Mouse (Mus musculus) splenic B cell, adult 2 months (primary cell): ENCODE results near the gene Zbtb38.
A peak's percentile ranks its signal among the peaks of the same experiment; 100 is the strongest.

ENCODE experiments used
- DNase-seq: peaks from one replicate; pipeline ENCODE4 v3.0.0-alpha.2; 2011; ENCODE audit warnings: low read depth, low spot score
- H3K27me3 ChIP-seq: 2 replicates; pipeline ENCODE4 v1.6.1; 2012; ENCODE audit warnings: mild to moderate bottlenecking, low read length, moderate library complexity, mixed read lengths; ENCODE audit not compliant: control insufficient read depth, poor library complexity, insufficient read depth, severe bottlenecking
- H3K36me3 ChIP-seq: 2 replicates; pipeline ENCODE4 v1.6.1; 2012; ENCODE audit warnings: mild to moderate bottlenecking, low read length, moderate library complexity, mixed read lengths; ENCODE audit not compliant: control insufficient read depth, poor library complexity, insufficient read depth, severe bottlenecking

The Zbtb38 gene

GRCm38 (mm10) chr9:96718402-96718798, 34.2 kb downstream of the Zbtb38 start:
- Histone ChIP-seq H3K36me3 (no peaks in the 10 kb centered on the region; the same call in 1 of the 2 replicates), H3K27me3 (no peaks in the 10 kb centered on the region)
- peak; percentile 34 for DNase-seq

GRCm38 (mm10) chr9:96717698-96718401, 34.8 kb downstream of the Zbtb38 start:
- Histone ChIP-seq H3K27me3 (no peaks in the 10 kb centered on the region), H3K36me3 (no peaks in the 10 kb centered on the region; the same call in 1 of the 2 replicates)
- no peak for DNase-seq

DNA sequence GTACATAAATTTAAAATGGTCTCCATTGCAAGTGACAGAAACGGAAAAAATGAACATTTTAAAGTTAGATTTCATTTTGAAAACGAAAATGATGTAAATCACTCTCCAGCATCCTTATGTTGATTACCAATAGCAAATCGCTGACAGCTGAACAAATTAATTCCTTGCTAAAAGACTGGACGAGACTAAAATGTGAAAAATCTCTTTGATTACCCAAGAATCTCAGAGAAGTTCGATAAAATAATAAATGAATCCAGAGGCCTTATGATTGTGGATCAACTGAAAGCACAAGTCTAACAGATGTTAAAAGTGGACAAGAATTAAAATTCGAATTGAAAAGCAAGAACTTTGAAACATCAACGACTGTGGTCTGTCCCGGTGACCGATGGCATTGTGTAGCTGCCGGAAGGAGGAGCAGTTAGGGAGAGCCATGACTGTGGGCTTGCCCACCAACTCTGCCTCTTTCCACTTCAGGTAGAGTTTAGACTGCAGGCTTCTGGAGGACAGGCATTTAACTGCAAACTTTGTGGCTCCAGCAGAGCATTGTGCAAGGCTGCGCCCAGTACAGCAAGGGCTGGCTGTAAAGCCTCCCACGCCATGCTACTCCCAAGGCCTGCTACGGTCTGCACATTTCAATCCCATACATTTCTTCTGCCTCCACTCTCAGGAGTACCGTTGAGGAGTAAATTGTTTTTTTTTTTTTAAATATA, 35.7 kb downstream of the Zbtb38 start:
- Histone ChIP-seq H3K36me3 (no peaks in the 10 kb centered on the region; the same call in 1 of the 2 replicates), H3K27me3 (no peaks in the 10 kb centered on the region)
- DNase-seq = no peak

- Histone ChIP-seq H3K27me3 (no peaks in the 10 kb centered on the region), H3K36me3 (no peaks in the 10 kb centered on the region; the same call in 1 of the 2 replicates)
- peak; percentile 41 for DNase-seq
Measured at GRCm38 (mm10) chr9:96716136-96716535, 36.5 kb downstream of the Zbtb38 start.

DNA sequence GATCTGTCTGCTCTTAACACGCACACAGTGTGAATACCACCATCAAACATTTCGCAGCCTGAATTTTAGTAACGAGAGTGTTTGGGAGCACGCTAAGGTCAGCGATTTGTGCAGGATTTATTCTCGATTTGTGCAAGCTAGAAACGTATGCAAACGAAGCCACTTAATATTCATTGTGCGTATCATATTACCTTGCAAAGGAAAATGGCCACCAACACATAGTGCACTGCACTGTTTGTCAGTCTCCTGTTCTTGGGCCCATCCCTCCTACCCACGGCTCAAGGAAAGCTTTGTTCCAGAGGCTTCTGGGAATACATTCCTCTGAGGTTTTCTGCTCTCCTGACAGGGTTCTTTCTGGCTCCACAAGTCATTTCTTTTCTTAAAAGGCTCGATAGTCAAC, 37.5 kb downstream of the Zbtb38 start:
- no peak for DNase-seq
- H3K27me3 ChIP-seq = no peaks in the 10 kb centered on the region
- H3K36me3 ChIP-seq = no peaks in the 10 kb centered on the region; the same call in 1 of the 2 replicates

GRCm38 (mm10) chr9:96713472-96714390, 38.9 kb downstream of the Zbtb38 start:
- DNase-seq = peak; percentile 12
- Histone ChIP-seq H3K36me3 (no peaks in the 10 kb centered on the region; the same call in 1 of the 2 replicates), H3K27me3 (no peaks in the 10 kb centered on the region)

DNA sequence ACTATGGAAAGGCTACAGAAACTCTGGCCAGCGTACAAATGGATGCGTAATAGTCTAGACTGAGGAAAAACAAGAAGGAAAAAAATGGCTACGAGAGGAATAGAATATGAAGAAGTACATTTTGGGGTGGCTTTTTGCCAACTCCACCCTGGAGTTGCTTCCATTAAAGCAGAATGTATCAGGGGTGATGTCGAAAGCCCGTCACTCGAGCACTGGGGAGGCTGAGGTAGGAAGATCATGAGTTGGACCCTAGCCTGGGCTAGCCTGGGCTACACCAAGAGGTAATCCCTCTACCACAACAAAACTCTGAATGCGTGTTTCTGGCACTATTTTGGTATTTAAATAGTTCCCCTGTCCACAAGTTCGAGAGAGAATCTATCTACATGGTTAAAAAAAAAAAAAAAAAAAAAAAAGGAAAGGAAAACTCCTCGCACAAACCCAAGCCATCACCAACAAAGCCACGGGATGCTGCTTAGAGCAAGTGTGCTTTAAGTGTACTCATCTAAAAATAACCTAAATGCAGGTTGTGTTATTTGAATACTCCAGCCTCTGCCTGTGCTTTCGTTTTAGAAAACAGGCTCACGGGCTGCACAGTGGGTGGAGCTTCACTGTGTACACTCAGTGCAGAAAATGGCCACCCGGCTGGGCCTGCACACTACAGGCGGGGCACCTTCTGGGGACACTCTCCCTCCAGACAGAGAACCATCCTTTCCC, 39.7 kb downstream of the Zbtb38 start:
- Histone ChIP-seq H3K27me3 (no peaks in the 10 kb centered on the region), H3K36me3 (no peaks in the 10 kb centered on the region; the same call in 1 of the 2 replicates)
- DNase-seq = peak; percentile 62

GRCm38 (mm10) chr9:96712045-96712444, 40.6 kb downstream of the Zbtb38 start:
- H3K27me3 ChIP-seq = no peaks in the 10 kb centered on the region
- no peak for DNase-seq
- no peaks in the 10 kb centered on the region; the same call in 1 of the 2 replicates for H3K36me3 ChIP-seq

GRCm38 (mm10) chr9:96710241-96710946, 42.2 kb downstream of the Zbtb38 start:
- Histone ChIP-seq H3K36me3 (no peaks in the 10 kb centered on the region; the same call in 1 of the 2 replicates), H3K27me3 (no peaks in the 10 kb centered on the region)
- no peak for DNase-seq

- H3K27me3 ChIP-seq = no peaks in the 10 kb centered on the region
- H3K36me3 ChIP-seq = no peaks in the 10 kb centered on the region; the same call in 1 of the 2 replicates
- DNase-seq = no peak
Measured at GRCm38 (mm10) chr9:96708905-96709304, 43.7 kb downstream of the Zbtb38 start.

GRCm38 (mm10) chr9:96707964-96708363, 44.7 kb downstream of the Zbtb38 start:
- no peaks in the 10 kb centered on the region; the same call in 1 of the 2 replicates for H3K36me3 ChIP-seq
- DNase-seq = no peak
- no peaks in the 10 kb centered on the region for H3K27me3 ChIP-seq

GRCm38 (mm10) chr9:96705576-96706285, 46.9 kb downstream of the Zbtb38 start:
- Histone ChIP-seq H3K36me3 (no peaks in the 10 kb centered on the region; the same call in 1 of the 2 replicates), H3K27me3 (no peaks in the 10 kb centered on the region)
- peak; percentile 34 for DNase-seq

- no peak for DNase-seq
- Histone ChIP-seq H3K27me3 (no peaks in the 10 kb centered on the region), H3K36me3 (no peaks in the 10 kb centered on the region; the same call in 1 of the 2 replicates)
Measured at GRCm38 (mm10) chr9:96704935-96705334, 47.7 kb downstream of the Zbtb38 start.
